Mouse (Mus musculus): ENCODE measurements around the gene Spata31d1a.

- TF ChIP-seq POLR2A (IDR thresholded peaks at IDR 0.05; ENCODE audit: low read depth, low read length) (no peak), CTCF (IDR thresholded peaks at IDR 0.05; ENCODE audit: borderline replicate concordance, insufficient read depth, low read length) (no peak)
These were observed 30.2 kb downstream of the Spata31d1a start for GRCm38 (mm10) chr13:59679908-59680307.
